26 mouse cellular contexts compared by ENCODE assay signal in the genomic region with DNA sequence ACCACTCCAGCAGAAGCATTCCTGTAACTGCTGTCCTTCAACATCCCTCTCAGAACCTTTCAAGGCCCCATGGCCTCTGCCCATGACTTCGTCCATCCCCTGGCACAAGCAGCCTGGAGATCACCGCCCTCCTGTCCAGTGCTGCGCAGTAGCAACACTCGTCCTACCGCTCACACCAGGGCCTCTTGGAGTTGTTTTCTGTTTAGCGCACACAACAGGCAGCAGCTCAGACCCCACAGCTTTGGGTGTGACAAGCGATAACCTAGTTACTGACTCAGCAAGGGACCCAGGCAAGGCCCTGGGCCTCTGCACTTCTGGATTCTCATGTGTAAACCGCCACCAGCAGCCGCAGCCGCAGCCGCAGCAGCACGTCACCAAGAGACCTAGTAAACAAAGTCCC.
"Had no signal": no experiment of that assay in that cellular context is flagged by ENCODE, and none has a peak within 500 bp of the region (broad histone marks: within the 10 kb centered on the region; RNA-seq: fewer than 3 reads in every experiment).

No protein-coding gene starts in this region.

- H3K4me3 ChIP-seq: gastrocnemius, adult 2 months; heart, embryonic 13.5 days; heart, embryonic 15.5 days; hindbrain, embryonic 10.5 days; hindbrain, embryonic 12.5 days; limb, embryonic 13.5 days; limb, embryonic 15.5 days; liver, embryonic 12.5 days had no signal

- H3K9me3 ChIP-seq: heart, embryonic 13.5 days; heart, embryonic 15.5 days; hindbrain, embryonic 12.5 days; limb, embryonic 13.5 days; limb, embryonic 15.5 days; liver, embryonic 12.5 days had no signal

- H3K27ac ChIP-seq: gastrocnemius, adult 2 months; heart, embryonic 13.5 days; heart, embryonic 15.5 days; hindbrain, embryonic 10.5 days; hindbrain, embryonic 12.5 days; hindbrain, embryonic 14.5 days; kidney, postnatal 0 days; limb, embryonic 13.5 days; limb, embryonic 15.5 days; liver, embryonic 12.5 days; liver, embryonic 14.5 days had no signal

- H3K4me2 ChIP-seq: heart, embryonic 11.5 days; heart, embryonic 13.5 days; heart, embryonic 15.5 days; hindbrain, embryonic 12.5 days; hindbrain, embryonic 14.5 days; limb, embryonic 13.5 days; limb, embryonic 15.5 days; liver, embryonic 12.5 days had no signal

- DNase-seq: gastrocnemius, adult 2 months; gastrocnemius, postnatal 10 days; gastrocnemius, postnatal 25 days; heart, postnatal 14 days; heart, postnatal 4 days; kidney, adult 11 months; kidney, adult 2 months; kidney, postnatal 14 days; kidney, postnatal 36 days; layer of hippocampus, adult 9-11 months; layer of hippocampus, postnatal 36 days; left cerebral cortex, postnatal 4 days had no signal

- H3K9ac ChIP-seq: heart, embryonic 13.5 days; heart, embryonic 15.5 days; hindbrain, embryonic 12.5 days; hindbrain, embryonic 14.5 days; limb, embryonic 13.5 days; limb, embryonic 15.5 days; liver, embryonic 12.5 days; liver, embryonic 14.5 days had no signal

- H3K4me1 ChIP-seq: hindbrain, embryonic 10.5 days; hindbrain, embryonic 12.5 days; limb, embryonic 13.5 days; limb, embryonic 15.5 days had no signal

- ATAC-seq: forebrain, embryonic 16.5 days; hindbrain, embryonic 16.5 days; inflammation-experienced regulatory T-cells, adult 6 months; liver, embryonic 12.5 days had no signal

- H3K27me3 ChIP-seq: heart, embryonic 13.5 days; heart, embryonic 15.5 days; hindbrain, embryonic 12.5 days; limb, embryonic 13.5 days; limb, embryonic 15.5 days; liver, embryonic 12.5 days had no signal
